ENCODE assay signal across 16 mouse cellular contexts in genomic region chr4:9124109-9124508, GRCm38 (mm10).
"Had no signal": no experiment of that assay in that cellular context is flagged by ENCODE, and none has a peak within 500 bp of the region (broad histone marks: within the 10 kb centered on the region; RNA-seq: fewer than 3 reads in every experiment).

No protein-coding gene starts in this region.

- ATAC-seq: hindbrain, embryonic 16.5 days; inflammation-experienced regulatory T-cells, adult 6 months had no signal

- H3K4me1 ChIP-seq: limb, embryonic 15.5 days; lung, embryonic 15.5 days; midbrain, embryonic 15.5 days had no signal

- H3K4me2 ChIP-seq: limb, embryonic 15.5 days; liver, embryonic 13.5 days; lung, embryonic 15.5 days; midbrain, embryonic 15.5 days; neural tube, embryonic 13.5 days had no signal

- H3K36me3 ChIP-seq: limb, embryonic 15.5 days; liver, embryonic 13.5 days; lung, embryonic 15.5 days; midbrain, embryonic 15.5 days; neural tube, embryonic 13.5 days had no signal

- H3K27ac ChIP-seq: left cerebral cortex, adult 2 months; limb, embryonic 15.5 days; liver, embryonic 13.5 days; lung, embryonic 15.5 days; midbrain, embryonic 15.5 days; neural tube, embryonic 13.5 days; stomach, postnatal 0 days had no signal

- H3K9ac ChIP-seq: limb, embryonic 15.5 days; liver, embryonic 13.5 days; liver, postnatal 0 days; lung, embryonic 15.5 days; midbrain, embryonic 15.5 days; neural tube, embryonic 13.5 days had no signal

- DNase-seq: kidney, adult 8-10 months; kidney, postnatal 10 days; kidney, postnatal 4 days; liver, embryonic 13.5 days; liver, postnatal 0 days; right cerebral cortex, adult 18-20 months; right cerebral cortex, postnatal 25 days; thymus, postnatal 4 days had no signal

- H3K9me3 ChIP-seq: limb, embryonic 15.5 days; liver, embryonic 13.5 days; lung, embryonic 15.5 days; midbrain, embryonic 15.5 days; neural tube, embryonic 13.5 days had no signal

- H3K4me3 ChIP-seq: left cerebral cortex, adult 2 months; limb, embryonic 15.5 days; liver, embryonic 13.5 days; lung, embryonic 15.5 days; midbrain, embryonic 15.5 days; neural tube, embryonic 13.5 days had no signal

- H3K27me3 ChIP-seq: liver, embryonic 13.5 days; lung, embryonic 15.5 days; midbrain, embryonic 15.5 days; neural tube, embryonic 13.5 days had no signal
